Mouse (Mus musculus): Measurements from ENCODE around the gene Lrrc27. TPM values are rescaled to one million over a fixed set of nuclear protein-coding genes. Genes with fewer than 3 reads are reported as not detected.

Lrrc27 gene
- total RNA-seq (2022): 1 to 10 TPM; 4.6 to 7.3 (median 6.5) TPM

- peak; percentile 98 to 99 for DNase-seq (ENCODE audit: low spot score in 2 of 2)
Measured at GRCm38 (mm10) chr7:139212754-139213745, at the start of gene Lrrc27, which contains the start of gene Stk32c. Lrrc27 (plus strand) TSS chr7:139212988. Stk32c (minus strand) TSS chr7:139213307.

GRCm38 (mm10) chr7:139164410-139164809 is 48.4 kb upstream of the Lrrc27 start:
- DNase-seq (ENCODE audit: low spot score in 2 of 2): peak in 1 of 2 experiments; percentile 35

GRCm38 (mm10) chr7:139169143-139169542 is 43.6 kb upstream of the Lrrc27 start:
- no peak for DNase-seq (ENCODE audit: low spot score in 2 of 2)

GRCm38 (mm10) chr7:139179299-139179698 is 33.5 kb upstream of the Lrrc27 start:
- DNase-seq (ENCODE audit: low spot score in 2 of 2): no peak

- DNase-seq (ENCODE audit: low spot score in 2 of 2): no peak
Measured at GRCm38 (mm10) chr7:139180058-139180457, 32.7 kb upstream of the Lrrc27 start.

GRCm38 (mm10) chr7:139184396-139184795 is 28.4 kb upstream of the Lrrc27 start:
- DNase-seq (ENCODE audit: low spot score in 2 of 2): no peak

GRCm38 (mm10) chr7:139184846-139185245 is 27.9 kb upstream of the Lrrc27 start:
- DNase-seq (ENCODE audit: low spot score in 2 of 2): no peak

GRCm38 (mm10) chr7:139185971-139186370 is 26.8 kb upstream of the Lrrc27 start:
- no peak for DNase-seq (ENCODE audit: low spot score in 2 of 2)

- DNase-seq (ENCODE audit: low spot score in 2 of 2): no peak
Measured at GRCm38 (mm10) chr7:139186436-139186835, 26.4 kb upstream of the Lrrc27 start.

- no peak for DNase-seq (ENCODE audit: low spot score in 2 of 2)
Measured at GRCm38 (mm10) chr7:139187277-139187676, 25.5 kb upstream of the Lrrc27 start.

GRCm38 (mm10) chr7:139187771-139188633 is 24.8 kb upstream of the Lrrc27 start:
- DNase-seq (ENCODE audit: low spot score in 2 of 2): peak in 1 of 2 experiments; percentile 61

- DNase-seq (ENCODE audit: low spot score in 2 of 2): no peak
Measured at GRCm38 (mm10) chr7:139188634-139189207, 24.1 kb upstream of the Lrrc27 start.

- no peak for DNase-seq (ENCODE audit: low spot score in 2 of 2)
Measured at GRCm38 (mm10) chr7:139190616-139191015, 22.2 kb upstream of the Lrrc27 start.

- DNase-seq (ENCODE audit: low spot score in 2 of 2): no peak
Measured at GRCm38 (mm10) chr7:139191619-139192018, 21.2 kb upstream of the Lrrc27 start.

- DNase-seq (ENCODE audit: low spot score in 2 of 2): no peak
Measured at GRCm38 (mm10) chr7:139197022-139197421, 15.8 kb upstream of the Lrrc27 start.

GRCm38 (mm10) chr7:139200108-139200507 is 12.7 kb upstream of the Lrrc27 start:
- peak in 1 of 2 experiments; percentile 72 for DNase-seq (ENCODE audit: low spot score in 2 of 2)

GRCm38 (mm10) chr7:139201209-139201608 is 11.6 kb upstream of the Lrrc27 start:
- DNase-seq (ENCODE audit: low spot score in 2 of 2): no peak

GRCm38 (mm10) chr7:139208023-139208772 is 4.6 kb upstream of the Lrrc27 start:
- no peak for DNase-seq (ENCODE audit: low spot score in 2 of 2)

GRCm38 (mm10) chr7:139208773-139209095 is 4.1 kb upstream of the Lrrc27 start:
- no peak for DNase-seq (ENCODE audit: low spot score in 2 of 2)

- DNase-seq (ENCODE audit: low spot score in 2 of 2): no peak
Measured at GRCm38 (mm10) chr7:139211761-139212160, 1.0 kb upstream of the Lrrc27 start.

- no peak for DNase-seq (ENCODE audit: low spot score in 2 of 2)
Measured at GRCm38 (mm10) chr7:139213751-139214150, 963 bp downstream of the Lrrc27 start.

Data from layer of hippocampus, adult 8-10 months (tissue).